Mouse (Mus musculus) megakaryocyte-erythroid progenitor cell, adult 5-6 weeks (primary cell): ENCODE measurements around the gene Otx1. TPM values are rescaled to one million over a fixed set of nuclear protein-coding genes. Genes with fewer than 3 reads are reported as not detected.

Source experiments
- ATAC-seq: replicated peaks from 2 replicates; pipeline ENCODE4 v1.8.0; 2016; ENCODE audit warnings: mild to moderate bottlenecking, inconsistent platforms; ENCODE audit not compliant: severe bottlenecking, poor library complexity, low FRiP score, low TSS enrichment
- total RNA-seq, 2 experiments: library from RNA; stranded (forward) in 1 of 2; stranded (reverse) in 1 of 2; fragments of 200-1000, 215-1000 nt in 1 of 2; fragments of >200 nt in 1 of 2; fragmentation: Nextera tagmentation in 1 of 2; gene quantifications; 2 replicates each; pipeline ENCODE4 v1.2.3; 2014 to 2017

Otx1 gene
- total RNA-seq, 2 experiments from 2014 or later = not detected

DNA sequence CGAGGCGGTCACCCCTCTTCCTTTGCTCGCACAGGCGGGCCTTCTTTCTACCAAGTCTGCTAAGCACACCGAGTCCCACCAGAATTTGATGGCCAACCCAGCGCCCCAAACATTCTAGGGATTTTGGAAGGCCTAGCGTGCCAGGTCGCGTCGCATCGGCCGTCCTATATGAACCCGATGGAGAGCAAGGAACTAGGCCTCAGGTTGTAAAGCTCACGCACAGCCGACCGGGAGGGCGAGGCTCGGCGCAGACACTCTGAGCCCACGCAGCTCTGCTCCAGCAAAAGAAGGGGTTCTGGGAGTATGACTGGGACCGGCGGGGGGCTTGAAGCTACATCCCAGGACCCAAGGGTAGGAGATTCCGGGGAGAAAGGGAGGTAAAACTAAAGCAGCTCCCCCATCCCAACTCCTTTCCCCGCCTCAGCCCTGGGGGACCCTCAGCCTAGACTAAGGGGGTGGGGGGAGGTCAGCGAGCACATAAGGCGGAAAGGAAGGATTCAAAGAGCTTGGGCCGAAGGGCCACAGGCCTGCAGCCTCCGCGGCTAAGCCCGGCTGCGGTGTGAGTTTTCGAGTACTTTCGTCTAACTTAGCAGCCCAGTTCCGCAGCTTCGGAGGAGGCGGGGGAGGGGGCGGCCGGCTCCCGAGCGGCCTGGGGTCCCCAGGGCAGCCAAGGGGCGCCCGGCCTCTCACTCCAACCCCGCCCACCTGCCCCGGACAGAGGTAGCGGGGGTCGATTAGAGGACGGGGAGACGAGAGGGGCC is 2.2 kb downstream of the Otx1 start:
- ATAC-seq = no peak

DNA sequence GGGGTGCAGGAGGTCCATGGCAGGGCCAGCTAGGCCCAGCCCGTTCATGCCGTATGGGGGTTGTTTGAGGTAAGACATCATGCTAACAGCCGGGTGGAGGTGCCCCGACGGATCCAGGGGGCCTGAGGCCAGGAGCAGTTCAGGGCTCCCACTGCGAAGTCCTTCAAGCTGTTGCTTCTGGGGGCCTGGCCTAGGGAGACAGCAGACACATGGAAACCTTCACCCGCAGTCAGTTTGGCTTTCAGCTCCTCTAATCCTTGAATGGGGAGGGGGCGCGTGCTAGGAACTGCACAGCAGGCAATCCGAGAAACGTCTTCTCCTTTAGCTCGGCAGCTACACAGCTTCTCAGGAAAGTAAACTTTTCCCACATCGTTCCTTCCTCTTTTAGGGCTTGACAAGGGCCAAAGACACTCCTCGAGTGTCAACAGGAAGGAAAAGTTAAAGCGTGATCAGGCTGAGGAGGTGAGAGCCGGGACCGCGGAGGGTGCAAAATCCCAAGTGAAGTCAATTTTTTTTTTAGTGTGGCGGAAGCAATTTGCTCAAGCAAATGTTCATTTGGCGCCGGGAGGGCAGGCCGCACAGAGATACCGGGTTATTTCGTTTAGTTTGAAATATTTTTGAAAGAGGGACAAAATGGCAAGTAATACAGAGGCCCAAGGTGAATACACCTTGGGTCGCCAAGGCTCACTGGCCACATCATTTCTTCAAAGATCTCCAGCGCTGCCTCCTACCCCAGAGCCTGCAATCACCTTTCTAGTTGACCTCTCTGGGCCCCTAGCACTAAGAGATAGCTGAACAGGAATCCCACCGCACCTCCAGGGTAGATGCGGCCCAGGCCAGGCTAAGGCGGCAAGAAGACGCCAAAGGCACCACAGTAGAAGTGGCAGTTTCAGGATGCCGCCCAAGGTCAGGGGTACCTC is 3.0 kb downstream of the Otx1 start:
- ATAC-seq = no peak

DNA sequence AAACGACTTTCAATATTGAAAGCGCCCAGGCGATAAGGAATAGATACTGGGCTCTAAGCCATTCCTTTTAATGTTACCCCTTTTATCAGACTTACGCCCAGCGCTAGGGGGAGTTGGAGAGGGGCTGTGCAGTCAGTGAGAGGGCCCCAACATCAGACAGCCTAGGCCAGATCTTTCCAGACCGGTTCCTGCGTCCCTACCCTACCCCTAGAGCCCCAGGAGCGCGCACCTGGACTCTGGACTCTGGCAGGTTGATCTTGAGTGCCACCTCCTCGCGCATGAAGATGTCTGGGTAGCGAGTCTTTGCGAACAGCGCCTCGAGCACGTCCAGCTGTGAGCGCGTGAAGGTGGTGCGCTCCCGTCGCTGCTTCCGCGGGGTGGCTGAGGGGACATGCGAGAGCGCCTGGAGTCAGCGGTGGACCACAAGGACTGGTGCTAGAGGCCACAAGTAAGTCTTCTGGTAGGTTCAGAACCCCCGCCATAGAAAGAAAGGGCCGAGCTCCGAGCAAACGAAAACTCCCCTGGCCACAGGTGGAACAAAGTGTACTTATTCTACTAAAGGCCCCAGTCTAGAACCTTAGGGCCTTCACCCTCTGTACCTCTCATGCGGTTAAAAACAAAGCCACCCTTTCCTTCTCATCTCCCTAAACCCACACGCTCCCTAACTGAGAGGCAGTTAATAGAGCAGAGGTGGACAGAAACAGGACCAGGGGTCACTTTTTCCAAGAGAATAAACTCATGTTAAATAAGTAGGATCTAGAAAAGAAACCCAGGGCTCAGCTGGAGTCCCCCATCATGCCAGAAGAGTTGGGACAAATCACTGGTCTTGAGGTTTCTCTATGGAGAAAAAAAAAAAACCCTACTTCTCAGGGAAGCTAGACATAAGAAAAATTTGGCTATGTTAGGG is 4.3 kb downstream of the Otx1 start:
- peak; percentile 42 for ATAC-seq

DNA sequence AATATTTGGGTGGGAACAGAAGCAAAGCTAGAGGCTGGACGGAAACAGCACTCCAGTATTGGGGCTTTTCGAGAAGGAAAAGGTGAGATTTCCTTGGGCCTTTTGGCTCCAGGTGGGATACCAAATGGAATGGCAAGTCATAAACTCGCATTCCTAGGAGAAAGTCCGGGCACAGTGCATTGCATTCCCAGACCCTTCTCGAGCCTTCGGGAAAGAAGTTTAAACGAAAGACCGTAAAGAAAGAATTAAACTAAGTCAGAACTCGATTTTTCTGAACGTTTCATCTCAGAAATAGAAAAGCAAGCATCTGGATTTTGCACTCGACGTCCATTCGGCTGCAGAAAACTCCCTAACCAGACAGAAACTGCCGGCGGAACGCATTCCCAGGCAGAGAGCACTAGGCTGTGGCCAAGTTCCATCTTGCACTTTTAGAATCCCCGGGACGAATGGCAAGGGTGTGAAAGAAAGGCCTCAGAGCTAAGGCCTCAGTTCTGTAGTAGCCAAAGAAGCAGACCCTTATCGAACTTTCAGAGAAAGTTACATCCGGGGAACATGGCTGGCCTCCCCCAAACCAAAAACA is 5.0 kb downstream of the Otx1 start:
- ATAC-seq = no peak

DNA sequence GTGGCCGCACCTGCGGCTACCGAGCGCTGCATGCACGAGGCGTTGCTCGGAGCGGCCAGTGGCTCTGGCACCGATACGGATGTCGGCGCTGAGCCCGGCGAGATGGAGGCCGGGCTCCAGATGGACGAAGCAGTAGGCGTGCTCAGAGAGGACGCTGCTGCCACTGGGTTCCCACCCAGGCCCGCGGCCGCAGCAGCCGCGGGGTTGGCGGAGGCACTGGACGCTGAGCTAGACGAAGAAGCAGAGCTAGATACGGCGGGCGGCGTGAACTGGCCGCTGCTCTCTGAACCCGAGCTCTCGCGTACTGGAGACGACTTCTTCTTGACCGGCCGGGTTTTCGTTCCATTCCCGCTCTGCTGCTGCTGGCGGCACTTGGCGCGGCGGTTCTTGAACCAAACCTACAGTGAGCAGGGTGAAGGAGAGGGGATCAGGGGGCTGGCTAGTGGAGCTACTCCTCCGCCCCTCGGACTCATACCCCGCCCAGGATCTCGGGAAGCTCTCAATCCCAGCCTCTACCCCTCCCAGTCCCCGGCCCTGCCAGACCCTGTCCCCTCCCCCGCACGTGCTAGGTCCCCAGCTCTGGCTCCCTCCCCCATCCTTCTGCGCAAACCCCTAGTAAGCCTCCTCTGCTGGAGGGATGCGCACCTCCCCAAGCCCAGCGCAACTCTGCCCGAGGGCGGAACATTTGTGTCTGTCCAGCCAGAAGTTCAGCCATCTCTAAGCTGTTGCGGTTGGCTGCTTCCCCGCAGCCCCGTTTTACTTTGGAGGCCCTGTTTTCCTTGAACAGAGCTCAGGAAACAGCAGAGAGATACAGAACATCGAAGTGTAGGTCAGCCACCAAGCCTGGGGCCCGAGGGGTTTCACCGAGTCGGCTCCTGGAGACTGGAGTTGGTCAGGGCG is 5.8 kb downstream of the Otx1 start:
- no peak for ATAC-seq

DNA sequence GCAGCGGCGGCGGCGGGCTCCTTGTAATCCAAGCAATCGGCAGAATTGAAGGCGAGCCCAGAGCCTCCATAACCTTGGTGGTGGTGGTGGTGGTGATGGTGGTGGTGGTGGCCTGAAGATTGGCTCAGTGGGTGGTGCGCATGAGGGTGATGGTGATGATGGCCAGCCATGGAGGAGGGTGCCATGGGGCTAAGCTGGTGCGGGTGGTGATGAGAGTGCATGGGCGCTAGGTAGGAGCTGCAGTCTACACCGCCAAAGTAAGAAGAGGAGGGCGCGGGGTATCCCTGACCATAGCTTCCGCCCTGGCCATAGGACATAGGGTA is 6.4 kb downstream of the Otx1 start:
- ATAC-seq = no peak

DNA sequence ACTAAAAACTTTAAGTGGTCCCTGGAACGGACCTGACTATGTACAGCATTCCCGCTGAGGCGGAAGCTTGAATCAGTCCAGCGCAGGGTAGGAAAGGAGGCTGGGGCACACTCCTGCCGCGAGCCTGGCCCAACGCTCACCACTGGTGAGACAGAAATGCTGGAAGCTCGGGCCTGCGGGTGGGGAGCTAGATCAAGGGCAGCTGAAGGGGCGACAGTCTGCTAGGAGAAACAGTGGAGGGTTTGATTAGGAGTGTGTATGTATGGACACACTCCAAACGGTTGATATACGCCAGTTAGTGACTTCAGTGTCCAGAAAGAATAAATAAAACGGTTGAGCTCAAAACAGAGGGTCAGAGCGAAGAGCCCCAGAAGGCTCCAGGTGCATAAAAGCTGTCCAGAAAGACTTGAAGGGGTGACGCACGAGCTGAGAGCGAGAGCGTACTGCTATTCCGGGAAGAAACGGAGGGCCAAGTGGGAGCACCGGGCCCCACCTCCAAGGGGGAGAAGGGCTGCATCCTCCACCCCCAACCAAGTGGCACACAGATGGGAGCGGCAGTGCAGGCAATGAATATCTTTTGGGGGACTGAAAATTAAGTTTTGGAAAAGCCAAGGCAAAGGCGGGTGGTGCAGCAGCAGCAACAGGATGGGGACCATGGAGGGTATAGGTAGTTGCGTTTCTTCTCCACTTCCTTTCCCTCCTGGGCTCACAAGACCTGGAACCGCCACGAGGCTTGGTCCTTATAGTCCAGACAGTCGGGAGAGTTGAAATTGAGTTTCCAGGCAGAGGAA is 7.0 kb downstream of the Otx1 start:
- no peak for ATAC-seq

DNA sequence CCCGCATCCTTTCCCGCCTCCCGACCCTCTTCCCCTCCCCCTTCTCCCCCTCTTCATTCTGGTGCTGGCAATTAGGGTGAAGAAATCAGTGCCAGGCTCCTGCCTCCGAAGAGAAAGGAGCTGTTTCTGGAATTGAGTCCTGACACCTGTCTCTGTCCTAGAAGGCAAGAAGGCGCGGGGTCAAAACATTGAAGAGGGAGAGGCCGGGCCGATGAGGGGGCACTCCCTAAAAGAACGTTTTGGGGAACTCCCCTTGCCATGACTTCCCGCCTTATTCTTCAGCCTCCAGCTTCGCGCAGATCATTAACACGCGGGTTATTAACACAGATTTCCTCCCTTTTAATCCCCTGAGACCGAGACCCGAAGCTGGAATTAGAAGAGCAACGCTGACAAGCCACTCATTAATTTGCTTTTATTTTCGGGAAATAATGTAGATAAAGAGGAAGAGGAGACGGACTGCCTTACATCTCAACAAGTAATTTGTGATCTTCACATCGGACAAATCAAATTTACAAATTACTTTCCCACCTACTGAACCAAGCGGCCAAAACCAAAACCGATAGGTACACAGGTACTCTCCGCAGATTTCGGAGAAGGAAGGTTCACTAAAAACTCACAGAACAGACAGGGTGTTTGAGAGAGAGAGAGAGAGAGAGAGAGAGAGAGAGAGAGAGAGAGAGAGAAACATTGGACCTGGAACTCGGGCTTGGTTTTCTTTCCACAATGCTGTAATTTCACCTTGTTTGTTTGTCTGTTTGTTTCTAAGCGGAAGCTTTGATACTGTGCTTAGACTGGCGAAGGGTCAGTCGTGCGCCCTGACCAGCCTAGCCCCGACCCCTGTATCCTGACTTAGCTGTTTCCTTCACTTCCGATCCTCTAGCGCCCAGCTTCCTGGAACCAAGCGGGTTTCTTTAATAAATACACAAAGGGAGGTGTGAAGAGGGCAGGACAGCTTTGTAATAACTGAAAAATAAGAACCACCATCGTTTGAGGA is 8.0 kb downstream of the Otx1 start:
- ATAC-seq = no peak

DNA sequence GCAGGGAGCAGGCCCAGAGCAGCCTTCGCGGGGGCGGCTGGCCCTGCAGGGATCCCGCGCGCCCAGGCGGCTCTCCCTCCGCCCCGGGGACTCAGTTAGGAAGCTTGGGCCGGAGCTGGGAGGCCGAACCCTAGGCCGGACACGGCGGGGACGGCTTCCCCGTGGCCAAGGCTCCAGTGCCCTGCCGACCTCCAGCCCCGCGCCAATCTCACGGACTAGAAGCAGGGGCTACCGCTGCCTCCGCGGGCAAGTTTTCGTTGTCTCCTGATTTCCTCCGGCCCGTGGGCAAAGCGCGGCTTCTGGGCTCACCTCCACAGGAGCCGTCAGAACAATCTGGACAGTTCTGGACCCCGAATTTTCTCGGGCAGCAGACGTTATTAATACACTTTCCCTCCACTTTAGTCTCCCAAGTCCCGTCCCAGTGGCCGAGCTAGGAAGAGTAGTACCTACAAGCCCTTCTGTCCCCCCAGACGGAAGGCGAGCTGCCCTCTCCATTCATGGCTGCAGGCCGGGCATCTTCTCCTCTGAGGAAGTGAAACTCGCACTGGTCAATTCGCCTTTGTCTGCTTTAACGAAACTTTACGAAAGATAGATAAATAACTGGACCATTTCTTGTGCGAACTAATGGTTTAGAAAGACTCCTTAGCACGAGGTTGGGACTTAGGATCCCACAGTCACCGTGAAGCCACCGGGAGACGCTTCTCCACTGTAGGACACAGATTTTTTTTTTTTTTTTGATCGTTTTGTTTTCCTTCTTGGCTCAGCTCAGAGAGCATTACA is 8.9 kb downstream of the Otx1 start:
- no peak for ATAC-seq

DNA sequence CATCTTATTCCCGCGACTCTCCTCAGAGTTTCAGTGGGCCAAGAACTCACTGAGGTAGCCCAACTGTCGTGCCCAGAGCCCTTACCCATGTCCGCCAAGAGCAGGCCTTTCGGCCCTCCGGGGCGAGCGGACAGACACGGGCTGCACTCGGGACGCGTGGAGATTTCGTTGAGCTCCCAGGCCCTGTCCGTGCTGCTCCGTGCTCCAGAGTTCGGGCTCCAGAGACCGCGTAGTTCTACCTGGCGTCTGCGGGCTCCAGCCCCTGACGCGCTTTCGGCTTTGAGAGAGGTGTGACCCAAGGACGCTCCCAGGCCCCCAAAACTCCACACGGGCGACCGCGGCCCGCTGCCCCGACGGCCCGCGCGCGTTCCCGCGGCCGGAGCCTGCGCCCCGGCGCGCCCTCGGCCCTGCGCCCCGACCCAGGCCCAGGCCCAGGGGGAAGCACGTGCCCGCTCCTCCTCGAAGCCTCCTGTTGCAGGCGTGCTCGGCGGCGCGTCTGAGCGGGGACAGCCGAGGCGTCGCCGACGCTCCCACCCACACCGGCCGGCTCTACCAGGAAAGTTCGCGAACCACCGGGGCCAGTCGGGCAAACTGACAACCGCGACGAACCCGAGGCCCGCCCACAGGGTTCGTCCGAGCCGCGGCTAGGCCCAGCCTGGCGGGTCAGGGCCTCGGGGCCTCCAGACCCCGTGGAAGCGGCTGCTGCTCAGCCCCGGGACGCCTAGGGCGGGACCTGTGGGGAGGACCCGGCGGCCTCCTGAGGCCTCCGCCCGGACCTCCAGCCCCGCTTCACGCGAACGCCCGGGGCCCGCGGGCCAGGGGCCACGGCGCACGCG is 9.7 kb downstream of the Otx1 start:
- 0 out of 2 replicates have a peak, but pooled peaks have one; percentile 35 for ATAC-seq

DNA sequence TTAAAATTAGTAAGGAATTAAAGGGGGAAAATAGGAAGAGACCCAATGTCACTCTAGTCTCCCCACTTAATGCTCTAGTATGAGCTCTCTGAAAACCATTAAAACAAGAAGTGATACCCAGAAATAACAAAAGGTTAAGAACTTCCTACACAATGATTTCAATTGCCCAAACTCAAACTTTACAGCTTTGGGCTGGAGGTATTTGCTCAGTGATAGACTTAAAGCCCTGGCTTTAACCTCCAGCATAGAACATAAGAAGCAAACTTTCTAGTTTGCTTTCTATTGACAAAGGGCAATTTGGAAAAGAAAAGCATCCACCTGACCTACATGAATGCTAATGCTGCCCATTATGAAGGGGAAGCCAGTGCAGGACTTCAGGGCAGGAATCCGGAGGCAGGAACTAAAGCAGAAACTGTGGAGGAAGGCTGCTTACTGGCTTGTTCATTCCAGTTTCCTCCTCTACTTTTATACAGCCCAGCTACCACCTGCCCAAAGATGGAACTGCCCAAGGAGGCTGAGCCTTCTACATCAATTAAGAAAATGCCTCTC is 14.2 kb downstream of the Otx1 start:
- no peak for ATAC-seq

DNA sequence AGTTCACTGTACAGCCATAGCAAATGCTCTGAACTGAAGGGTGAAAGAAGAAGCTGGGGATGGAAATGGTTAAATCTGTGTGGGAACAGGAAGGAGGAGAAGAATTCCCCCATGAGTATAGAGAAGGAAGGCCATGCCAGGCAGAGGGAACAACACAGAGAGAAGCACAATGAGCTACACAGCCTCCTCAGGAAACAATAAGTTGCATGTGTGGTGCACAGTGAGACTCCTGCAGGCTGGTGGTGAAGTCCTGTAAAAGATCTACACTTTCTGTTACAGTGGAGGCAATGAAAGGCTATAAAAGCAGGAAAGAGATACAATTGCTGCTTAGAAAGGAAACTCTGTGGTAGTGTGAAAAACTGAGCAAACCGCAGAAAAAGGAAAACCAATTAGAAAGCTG is 17.6 kb downstream of the Otx1 start:
- ATAC-seq = no peak

DNA sequence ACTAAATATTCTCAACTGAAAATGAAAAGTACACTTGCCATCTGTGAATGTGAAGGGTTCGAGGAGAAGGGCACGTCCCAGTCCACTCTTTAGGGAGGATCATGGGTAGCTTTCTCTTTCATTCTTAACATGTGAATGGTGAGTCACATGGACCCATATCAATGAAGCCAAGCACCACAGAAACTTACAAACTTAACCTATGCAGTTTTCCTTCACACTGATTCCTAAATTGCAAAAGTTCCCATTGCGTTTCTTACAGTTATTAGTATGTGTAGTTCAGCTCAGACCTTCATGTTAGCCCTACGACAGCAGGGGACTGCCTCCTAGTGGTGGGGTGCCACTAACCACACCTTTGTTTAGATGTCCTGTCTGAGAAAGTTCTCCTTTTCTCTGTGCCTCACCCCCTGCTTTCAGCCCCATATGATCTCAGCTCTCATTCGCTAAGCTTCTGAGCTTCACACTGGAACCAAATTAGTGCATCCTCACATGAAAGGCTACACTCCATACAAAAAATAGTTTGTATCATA is 28.6 kb downstream of the Otx1 start:
- no peak for ATAC-seq

DNA sequence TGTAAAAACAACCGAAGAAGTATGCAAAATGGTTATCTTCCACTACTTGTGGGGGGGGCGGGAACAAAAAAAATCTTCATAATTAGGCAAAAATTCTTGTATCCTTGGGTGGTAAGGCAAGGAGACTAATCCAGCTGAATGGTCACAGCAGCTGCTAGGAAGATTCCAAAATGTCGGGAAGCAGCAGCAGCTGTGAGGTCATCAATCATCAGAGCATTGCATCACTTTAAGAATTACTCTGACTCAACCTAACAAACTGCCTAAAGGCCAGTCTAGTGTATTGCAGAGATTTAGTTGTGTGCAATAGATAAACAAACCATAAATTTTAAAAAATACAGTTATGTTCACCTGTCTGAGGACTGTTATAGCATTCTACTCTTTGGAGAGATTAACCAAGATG is 29.1 kb downstream of the Otx1 start:
- no peak for ATAC-seq

DNA sequence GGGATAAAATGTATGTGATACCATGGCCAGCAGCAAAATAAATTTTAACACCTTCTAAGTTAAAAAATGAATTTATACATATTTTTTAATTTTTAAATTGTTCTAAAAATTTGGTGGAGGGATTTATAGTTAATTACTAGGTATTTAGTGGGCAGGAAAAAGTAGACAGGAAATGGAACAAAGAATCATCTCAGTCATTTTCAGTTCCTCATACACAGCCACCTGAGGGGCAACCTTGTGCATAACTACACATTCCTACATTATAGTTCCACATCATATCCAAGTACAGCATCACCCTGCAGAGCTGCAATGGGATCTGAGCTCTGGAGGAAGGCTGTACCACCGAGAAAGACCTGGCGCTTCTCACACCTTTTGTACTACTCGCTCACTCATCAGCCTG is 33.8 kb downstream of the Otx1 start:
- no peak for ATAC-seq
